Mouse (Mus musculus) lung, embryonic 14.5 days (tissue): ENCODE data around the gene Pla2g4d. TPM values are rescaled to one million over a fixed set of nuclear protein-coding genes. Genes with fewer than 3 reads are reported as not detected.

Experiments used
- ATAC-seq: fragments of 200-750 bp; cut with Nextera tagmentation; 2 replicates; pipeline ENCODE4 v1.8.0; 2017; ENCODE audit warnings: mild to moderate bottlenecking, moderate TSS enrichment, moderate library complexity; ENCODE audit not compliant: insufficient read depth
- DNase-seq: peaks from one replicate; pipeline ENCODE4 v3.0.0-alpha.2; 2015
- H3K27ac ChIP-seq: fragments of 300-500 bp; sonication (generic); 2 replicates; pipeline ENCODE4 v1.5.1; 2014; ENCODE audit warnings: low read depth, mild to moderate bottlenecking, moderate library complexity
- H3K27me3 ChIP-seq: fragments of 300-500 bp; sonication (generic); 2 replicates; pipeline ENCODE4 v1.6.1; 2014; ENCODE audit warnings: low read length, control low read depth; ENCODE audit not compliant: insufficient read depth
- H3K36me3 ChIP-seq: fragments of 300-500 bp; sonication (generic); 2 replicates; pipeline ENCODE4 v1.6.1; 2014; ENCODE audit warnings: control low read depth; ENCODE audit not compliant: insufficient read depth
- H3K4me1 ChIP-seq: fragments of 300-500 bp; sonication (generic); 2 replicates; pipeline ENCODE4 v1.6.1; 2014; ENCODE audit warnings: antibody characterized with exemption, control low read depth; ENCODE audit not compliant: insufficient read depth
- H3K4me2 ChIP-seq: fragments of 300-500 bp; sonication (generic); 2 replicates; pipeline ENCODE4 v1.6.1; 2014; ENCODE audit warnings: mild to moderate bottlenecking
- H3K4me3 ChIP-seq: fragments of 300-500 bp; sonication (generic); 2 replicates; pipeline ENCODE4 v1.5.1; 2014; ENCODE audit warnings: low read depth, low read length
- H3K9ac ChIP-seq: fragments of 300-500 bp; sonication (generic); 2 replicates; pipeline ENCODE4 v1.6.1; 2014
- H3K9me3 ChIP-seq: fragments of 300-500 bp; sonication (generic); 2 replicates; pipeline ENCODE4 v1.6.1; 2016; ENCODE audit warnings: low read depth, low read length, control low read depth
- CTCF ChIP-seq: IDR thresholded peaks from 2 replicates; pipeline ENCODE4 v1.5.1; 2016; ENCODE audit warnings: antibody characterized with exemption, low read depth
- WGBS: fragments of 180-500 bp; shearing (Covaris S2); extraction: QIAGEN DNeasy Blood & Tissue Kit; methylation state at CpG from one replicate; pipeline ENCODE4 v1.1.7; 2014; 5-methylcytosine and 5-hydroxymethylcytosine counted together
- polyA plus RNA-seq: library from polyadenylated mRNA; unstranded; fragments of >200 nt; fragmentation: Nextera tagmentation; extraction: Ambion mirVana; gene quantifications from 2 replicates; pipeline ENCODE4 v1.2.1, GENCODE M21; 2014

Gene Pla2g4d
- polyA plus RNA-seq, 1 experiment from 2014 or later, result not detected

DNA sequence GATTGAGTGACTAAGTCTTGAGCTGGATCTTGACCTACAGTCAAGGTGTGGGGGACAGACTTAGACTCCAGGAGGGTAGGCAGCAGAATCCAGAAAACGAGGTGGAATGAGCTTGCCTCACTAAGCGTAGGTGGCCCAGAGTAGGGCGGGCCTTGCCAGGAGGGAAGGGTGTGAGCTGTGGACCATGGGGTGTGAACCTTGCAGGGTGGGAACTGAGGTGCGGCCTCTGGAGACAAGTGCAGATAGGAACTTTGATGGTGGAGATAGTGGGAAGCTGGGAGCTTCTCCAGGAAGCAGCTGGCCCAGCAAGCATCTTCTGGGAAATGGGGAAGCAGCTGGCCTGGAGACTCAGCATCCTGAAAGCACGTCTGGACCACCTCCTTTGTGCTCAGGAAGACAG, 51.2 kb downstream of the Pla2g4d start:
- 68% methylated on average over 5 of the region's 5 CpGs for WGBS
- DNase-seq, result no peak
- no peak overlapping the region for H3K4me2 ChIP-seq
- H3K27ac ChIP-seq, result no peak overlapping the region
- TF ChIP-seq CTCF, result no peak
- H3K4me3 ChIP-seq, result no peak overlapping the region
- no peaks in the 10 kb centered on the region for H3K27me3 ChIP-seq
- no peak overlapping the region for H3K9ac ChIP-seq
- ATAC-seq, result no peak
- H3K4me1 ChIP-seq, result no peaks in the 10 kb centered on the region
- no peaks in the 10 kb centered on the region for H3K36me3 ChIP-seq
- H3K9me3 ChIP-seq, result no peaks in the 10 kb centered on the region

DNA sequence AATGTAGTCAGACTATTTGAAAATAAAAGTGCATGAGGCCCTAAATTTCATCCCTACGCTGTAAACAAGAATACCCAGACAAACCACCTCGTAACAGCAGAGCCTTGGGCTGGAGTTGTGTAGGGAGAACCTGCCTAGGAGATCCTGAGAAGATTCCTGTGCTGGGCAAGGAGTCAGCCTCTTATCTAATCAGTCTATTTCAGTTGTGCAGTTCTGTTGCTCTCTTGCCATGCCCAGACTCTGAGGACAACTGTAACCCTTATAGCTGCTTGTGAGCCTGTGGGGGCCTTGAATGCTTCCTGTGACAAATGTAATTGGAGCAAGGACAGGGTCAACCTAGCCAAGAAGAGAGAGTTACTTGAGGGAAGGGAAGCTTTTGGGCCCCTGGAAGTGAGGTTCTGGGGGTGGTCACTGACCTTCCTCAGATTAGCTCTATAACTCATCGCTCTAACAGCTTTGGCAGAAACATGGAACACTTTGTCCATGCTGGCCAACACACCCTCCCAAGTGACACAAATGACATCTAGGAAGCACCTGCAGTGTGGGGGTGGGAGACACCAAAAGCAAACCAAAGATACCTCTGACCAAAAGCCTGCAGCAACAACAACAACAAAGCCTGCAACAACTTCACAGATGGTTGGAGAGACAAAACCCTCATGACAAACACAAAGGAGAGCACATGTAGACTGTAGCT, 52.9 kb downstream of the Pla2g4d start:
- H3K9me3 ChIP-seq, result no peaks in the 10 kb centered on the region
- DNase-seq, result no peak
- H3K36me3 ChIP-seq, result no peaks in the 10 kb centered on the region
- H3K4me1 ChIP-seq, result no peaks in the 10 kb centered on the region
- no peak for TF ChIP-seq CTCF
- no peak for ATAC-seq
- H3K4me3 ChIP-seq, result no peak overlapping the region
- no peaks in the 10 kb centered on the region for H3K27me3 ChIP-seq
- H3K9ac ChIP-seq, result no peak overlapping the region
- 84% methylated on average over 3 of the region's 3 CpGs for whole genome bisulfite sequencing
- no peak overlapping the region for H3K27ac ChIP-seq
- H3K4me2 ChIP-seq, result no peak overlapping the region

DNA sequence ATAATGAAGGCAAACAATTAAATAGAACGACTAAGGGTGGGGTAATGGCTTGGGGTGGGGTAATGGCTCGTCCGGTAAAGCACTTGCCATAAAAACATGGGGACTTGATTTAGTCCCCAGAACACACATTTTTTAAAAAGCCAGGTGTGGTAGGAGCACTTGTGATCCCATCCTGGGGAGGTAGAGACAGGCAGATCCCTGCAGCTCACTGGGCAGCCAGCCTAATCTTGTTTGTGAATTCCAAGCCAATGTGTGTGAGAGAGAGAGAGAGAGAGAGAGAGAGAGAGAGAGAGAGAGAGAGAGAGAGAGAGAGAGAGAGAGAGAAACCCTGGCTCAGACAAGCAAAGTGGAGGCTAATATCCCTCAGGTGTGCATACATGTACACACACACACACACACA, 53.6 kb downstream of the Pla2g4d start:
- no peak for TF ChIP-seq CTCF
- no peak overlapping the region for H3K27ac ChIP-seq
- WGBS, result 49% methylated on average over 3 of the region's 3 CpGs

DNA sequence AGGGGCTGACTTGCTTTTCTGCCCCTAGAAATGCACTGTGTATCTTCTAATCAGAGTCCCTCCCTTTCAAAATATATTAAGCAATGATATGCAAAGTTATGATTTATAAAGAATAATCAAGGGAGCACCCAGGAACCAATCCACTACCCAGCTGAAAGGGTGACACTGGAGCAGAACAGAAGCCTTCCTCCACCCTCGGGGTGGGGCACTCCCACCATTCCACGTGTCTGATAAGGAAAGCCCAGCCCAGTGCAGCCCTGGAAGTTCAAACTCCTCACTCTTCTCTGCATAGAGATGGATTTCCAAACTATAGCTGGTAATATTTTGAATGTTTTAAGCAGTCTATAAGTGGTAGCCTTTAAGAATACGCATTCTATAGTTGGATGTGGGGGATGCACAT, 57.4 kb downstream of the Pla2g4d start:
- DNase-seq (no peak), ATAC-seq (no peak)
- H3K4me3 ChIP-seq, result no peak overlapping the region
- WGBS, result 34% methylated on average over 3 of the region's 3 CpGs
- H3K27ac ChIP-seq, result no peak overlapping the region
- H3K9me3 ChIP-seq, result no peaks in the 10 kb centered on the region
- H3K27me3 ChIP-seq, result no peaks in the 10 kb centered on the region
- no peak overlapping the region for H3K4me2 ChIP-seq
- H3K36me3 ChIP-seq, result no peaks in the 10 kb centered on the region
- H3K4me1 ChIP-seq, result no peaks in the 10 kb centered on the region
- H3K9ac ChIP-seq, result no peak overlapping the region
- no peak for TF ChIP-seq CTCF

More for the DNA sequence above, 53.6 kb downstream of the Pla2g4d start:
- H3K9ac ChIP-seq, result no peak overlapping the region
- no peaks in the 10 kb centered on the region for H3K36me3 ChIP-seq
- H3K9me3 ChIP-seq, result no peaks in the 10 kb centered on the region
- H3K4me2 ChIP-seq, result no peak overlapping the region
- DNase-seq, result no peak
- no peak overlapping the region for H3K4me3 ChIP-seq
- no peaks in the 10 kb centered on the region for H3K27me3 ChIP-seq
- no peaks in the 10 kb centered on the region for H3K4me1 ChIP-seq
- no peak for ATAC-seq

Other genes starting within 250 kb of the Pla2g4d start
- gene Ehd4, start 134.6 kb downstream of the Pla2g4d start, polyA plus RNA-seq, result 60.7 and 62.9 TPM in 2 replicates
- gene Pla2g4e, start 43.9 kb downstream of the Pla2g4d start, polyA plus RNA-seq, result 0.11 TPM in 1 of 2 replicates, not detected in the other
- gene Pla2g4f, start 25.0 kb upstream of the Pla2g4d start, polyA plus RNA-seq, result 0.11 and 0.12 TPM in 2 replicates
- gene Vps39, start 63.9 kb upstream of the Pla2g4d start, polyA plus RNA-seq, result 21.9 and 22.4 TPM in 2 replicates
- gene Ganc, start 114.7 kb upstream of the Pla2g4d start, polyA plus RNA-seq, result 7.2 and 8.5 TPM in 2 replicates
- gene Tmem87a, start 114.9 kb upstream of the Pla2g4d start, polyA plus RNA-seq, result 12.4 and 14.2 TPM in 2 replicates
- gene Capn3, start 166.8 kb upstream of the Pla2g4d start, polyA plus RNA-seq, result 0.33 and 0.95 TPM in 2 replicates